Mouse (Mus musculus) testis, adult 2 months (tissue): Measurements from ENCODE around the gene G430095P16Rik.
A peak's percentile ranks its signal among the peaks of the same experiment; 100 is the strongest.

Experiments used
- CTCF ChIP-seq: fragments of 200-500 bp; IDR thresholded peaks from 2 replicates; pipeline ENCODE4 v1.5.1; 2012; ENCODE audit warnings: low read depth, mild to moderate bottlenecking, inconsistent platforms, low read length, moderate library complexity; ENCODE audit not compliant: control insufficient read depth, insufficient read depth, insufficient replicate concordance
- POLR2A ChIP-seq: fragments of 200-500 bp; IDR thresholded peaks from 2 replicates; pipeline ENCODE4 v1.6.1; 2012; ENCODE audit warnings: low read depth, mild to moderate bottlenecking, inconsistent platforms, low read length, moderate library complexity; ENCODE audit not compliant: control insufficient read depth

GRCm38 (mm10) chr8:84725941-84726259 is 3.1 kb downstream of the G430095P16Rik start:
- 0 out of 2 replicates have a peak, but pooled peaks have one; percentile 32 for TF ChIP-seq CTCF
- no peak for TF ChIP-seq POLR2A
